Mouse (Mus musculus) heart, adult 2 months (tissue): ENCODE measurements at regions not wholly inside any gene's neighbourhood (a gene's known extent, or its start where the extent isn't known, plus 50 kb on each side); places are given as distances from the start of the nearest gene placed in this dataset.

Experiments used
- CTCF ChIP-seq: fragments of 200-600 bp; IDR thresholded peaks from 2 replicates; pipeline ENCODE4 v1.8.1; 2022; ENCODE audit warnings: antibody characterized with exemption, mild to moderate bottlenecking, moderate library complexity
- POLR2A ChIP-seq: fragments of 200-500 bp; IDR thresholded peaks from 2 replicates; pipeline ENCODE4 v1.6.1; 2011; ENCODE audit warnings: mild to moderate bottlenecking, low read depth, low read length, control low read depth; ENCODE audit not compliant: insufficient read depth

DNA sequence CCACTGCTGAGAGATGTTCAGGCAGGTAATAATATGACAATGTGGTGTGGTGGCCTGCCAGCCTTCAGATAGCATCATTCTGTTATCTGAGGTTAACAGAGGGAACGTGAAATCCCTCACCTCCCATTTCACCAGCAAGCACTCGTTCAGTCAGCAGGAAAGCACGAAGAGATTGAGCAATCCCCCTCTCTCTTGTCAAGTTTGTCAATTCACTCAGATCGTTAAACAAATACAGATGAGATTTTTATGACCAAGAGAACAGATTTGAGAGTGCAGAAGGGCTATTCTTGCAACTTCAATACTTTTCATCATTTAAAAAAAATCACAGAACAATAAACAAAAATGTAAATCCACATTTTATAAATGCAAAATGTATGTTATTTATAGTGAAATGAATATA, 380.9 kb upstream of the Mctp2 start:
- TF ChIP-seq CTCF, result no peak
- TF ChIP-seq POLR2A, result no peak
